Mouse (Mus musculus) intestine, postnatal 0 days (tissue): ENCODE measurements at regions not wholly inside any gene's neighbourhood (a gene's known extent, or its start where the extent isn't known, plus 50 kb on each side); places are given as distances from the start of the nearest gene placed in this dataset.

Experiments used
- ATAC-seq: fragments of 200-750 bp; cut with Nextera tagmentation; 2 replicates; pipeline ENCODE4 v1.8.0; 2017; ENCODE audit warnings: mild to moderate bottlenecking, moderate TSS enrichment, moderate library complexity
- H3K27ac ChIP-seq: fragments of 300-500 bp; sonication (generic); 2 replicates; pipeline ENCODE4 v1.5.1; 2014; ENCODE audit warnings: mild to moderate bottlenecking, low read depth, low read length, moderate library complexity
- H3K27me3 ChIP-seq: fragments of 300-500 bp; sonication (generic); replicated peaks from 2 replicates; pipeline ENCODE4 v1.6.1; 2014; ENCODE audit warnings: low read length, mixed read lengths; ENCODE audit not compliant: control insufficient read depth, insufficient read depth
- H3K36me3 ChIP-seq: fragments of 300-500 bp; sonication (generic); 2 replicates; pipeline ENCODE4 v1.6.1; 2014; ENCODE audit warnings: mild to moderate bottlenecking, moderate library complexity; ENCODE audit not compliant: control insufficient read depth, insufficient read depth
- H3K4me1 ChIP-seq: fragments of 300-500 bp; sonication (generic); replicated peaks from 2 replicates; pipeline ENCODE4 v1.6.1; 2014; ENCODE audit warnings: antibody characterized with exemption, low read length, mixed read lengths; ENCODE audit not compliant: control insufficient read depth, insufficient read depth
- H3K4me2 ChIP-seq: fragments of 300-500 bp; sonication (generic); replicated peaks from 2 replicates; pipeline ENCODE4 v1.6.1; 2014; ENCODE audit warnings: low read depth, mild to moderate bottlenecking, moderate library complexity
- H3K4me3 ChIP-seq: fragments of 300-500 bp; sonication (generic); 2 replicates; pipeline ENCODE4 v1.5.1; 2014; ENCODE audit warnings: low read depth, low read length
- H3K9ac ChIP-seq: fragments of 300-500 bp; sonication (generic); 2 replicates; pipeline ENCODE4 v1.6.1; 2014; ENCODE audit warnings: mild to moderate bottlenecking, low read depth, low read length
- H3K9me3 ChIP-seq: fragments of 300-500 bp; sonication (generic); 2 replicates; pipeline ENCODE4 v1.6.1; 2016; ENCODE audit warnings: mixed run types; ENCODE audit not compliant: control insufficient read depth
- CTCF ChIP-seq: sonication (generic); IDR thresholded peaks from 2 replicates; pipeline ENCODE4 v1.5.1; 2016; ENCODE audit warnings: low read depth, mild to moderate bottlenecking, control low read depth, antibody characterized with exemption, moderate library complexity
- WGBS: fragments of 180-500 bp; shearing (Covaris S2); extraction: QIAGEN DNeasy Blood & Tissue Kit; methylation state at CpG from one replicate; pipeline ENCODE4 v1.1.7; 2014; 5-methylcytosine and 5-hydroxymethylcytosine counted together

GRCm38 (mm10) chr11:71513067-71513350 is 236.7 kb upstream of the Wscd1 start:
- WGBS: 80% methylated on average over 3 of the region's 3 CpGs
- Histone ChIP-seq H3K9ac (no peak overlapping the region), H3K36me3 (no peaks in the 10 kb centered on the region), H3K4me3 (no peak overlapping the region), H3K27me3 (no peaks in the 10 kb centered on the region), H3K4me1 (no peaks in the 10 kb centered on the region), H3K9me3 (no peaks in the 10 kb centered on the region), H3K4me2 (no peak overlapping the region), H3K27ac (no peak overlapping the region)
- ATAC-seq: no peak
- no peak for TF ChIP-seq CTCF

GRCm38 (mm10) chr11:71515264-71515663 is 234.5 kb upstream of the Wscd1 start:
- no peaks in the 10 kb centered on the region for H3K36me3 ChIP-seq
- no peak overlapping the region for H3K27ac ChIP-seq
- no peak overlapping the region for H3K4me3 ChIP-seq
- ATAC-seq: no peak
- H3K9ac ChIP-seq: no peak overlapping the region
- no peaks in the 10 kb centered on the region for H3K4me1 ChIP-seq
- no peak for TF ChIP-seq CTCF
- H3K4me2 ChIP-seq: no peak overlapping the region
- H3K27me3 ChIP-seq: no peaks in the 10 kb centered on the region
- no peaks in the 10 kb centered on the region for H3K9me3 ChIP-seq
- 69% methylated on average over 6 of the region's 6 CpGs for WGBS

- no peaks in the 10 kb centered on the region for H3K27me3 ChIP-seq
- no peaks in the 10 kb centered on the region for H3K4me1 ChIP-seq
- no peak for ATAC-seq
- H3K27ac ChIP-seq: no peak overlapping the region
- H3K4me3 ChIP-seq: no peak overlapping the region
- WGBS: 44% methylated on average over 5 of the region's 5 CpGs
- H3K9me3 ChIP-seq: no peaks in the 10 kb centered on the region
- TF ChIP-seq CTCF: no peak
- H3K36me3 ChIP-seq: no peaks in the 10 kb centered on the region
- no peak overlapping the region for H3K9ac ChIP-seq
- H3K4me2 ChIP-seq: no peak overlapping the region
Measured at GRCm38 (mm10) chr11:71517377-71517776, 232.3 kb upstream of the Wscd1 start.

- Histone ChIP-seq H3K4me1 (no peaks in the 10 kb centered on the region), H3K27me3 (no peaks in the 10 kb centered on the region), H3K27ac (no peak overlapping the region), H3K4me2 (no peak overlapping the region), H3K4me3 (no peak overlapping the region), H3K36me3 (no peaks in the 10 kb centered on the region), H3K9me3 (no peaks in the 10 kb centered on the region), H3K9ac (no peak overlapping the region)
- no peak for ATAC-seq
- WGBS: 92% methylated on average over 2 of the region's 2 CpGs
- no peak for TF ChIP-seq CTCF
Measured at GRCm38 (mm10) chr11:71527691-71528090, 222.0 kb upstream of the Wscd1 start.

GRCm38 (mm10) chr11:71528588-71528987 is 221.1 kb upstream of the Wscd1 start:
- Histone ChIP-seq H3K4me2 (no peak overlapping the region), H3K9ac (no peak overlapping the region), H3K27me3 (no peaks in the 10 kb centered on the region), H3K36me3 (no peaks in the 10 kb centered on the region), H3K4me3 (no peak overlapping the region), H3K4me1 (no peaks in the 10 kb centered on the region), H3K27ac (no peak overlapping the region), H3K9me3 (no peaks in the 10 kb centered on the region)
- TF ChIP-seq CTCF: no peak
- no peak for ATAC-seq
- WGBS: 72% methylated on average over 4 of the region's 4 CpGs

- Histone ChIP-seq H3K27ac (no peak overlapping the region), H3K36me3 (no peaks in the 10 kb centered on the region), H3K9me3 (no peaks in the 10 kb centered on the region), H3K4me2 (no peak overlapping the region), H3K4me3 (no peak overlapping the region), H3K27me3 (no peaks in the 10 kb centered on the region), H3K4me1 (no peaks in the 10 kb centered on the region), H3K9ac (no peak overlapping the region)
- no peak for ATAC-seq
- no peak for TF ChIP-seq CTCF
- WGBS: 47% methylated on average over 6 of the region's 6 CpGs
Measured at GRCm38 (mm10) chr11:71541178-71541845, 208.4 kb upstream of the Wscd1 start.

GRCm38 (mm10) chr11:71557412-71557811 is 192.3 kb upstream of the Wscd1 start:
- no peak for ATAC-seq
- 91% methylated on average over 3 of the region's 3 CpGs for WGBS
- Histone ChIP-seq H3K4me2 (no peak overlapping the region), H3K4me1 (no peaks in the 10 kb centered on the region), H3K4me3 (no peak overlapping the region), H3K36me3 (no peaks in the 10 kb centered on the region), H3K9me3 (no peaks in the 10 kb centered on the region), H3K9ac (no peak overlapping the region), H3K27me3 (no peaks in the 10 kb centered on the region), H3K27ac (no peak overlapping the region)
- TF ChIP-seq CTCF: peak; percentile 24
